Mouse (Mus musculus): ENCODE measurements around the gene Saysd1. TPM values are rescaled to one million over a fixed set of nuclear protein-coding genes. Genes with fewer than 3 reads are reported as not detected.
A peak's percentile ranks its signal among the peaks of the same experiment; 100 is the strongest.

Gene Saysd1
- 1 to 10 TPM; 4.2 to 5.9 (median 4.8) TPM for total RNA-seq (2022)

- DNase-seq (ENCODE audit: low spot score in 2 of 2) = no peak
Observed at GRCm38 (mm10) chr14:20138484-20139355, at the start of gene Saysd1. Gene Saysd1, minus strand, starts transcription at chr14:20138534.

- no peak for DNase-seq (ENCODE audit: low spot score in 2 of 2)
Observed at GRCm38 (mm10) chr14:20185426-20185825, 47.1 kb upstream of the Saysd1 start.

- DNase-seq (ENCODE audit: low spot score in 2 of 2) = no peak
Observed at GRCm38 (mm10) chr14:20183701-20184100, 45.4 kb upstream of the Saysd1 start.

GRCm38 (mm10) chr14:20182596-20182995 is 44.3 kb upstream of the Saysd1 start:
- DNase-seq (ENCODE audit: low spot score in 2 of 2) = no peak

GRCm38 (mm10) chr14:20181466-20181921 is 43.2 kb upstream of the Saysd1 start, which contains the start of gene Kcnk5:
Gene Kcnk5, minus strand, starts transcription at chr14:20181809.
- DNase-seq (ENCODE audit: low spot score in 2 of 2) = peak; percentile 45 to 59

- DNase-seq (ENCODE audit: low spot score in 2 of 2) = no peak
Observed at GRCm38 (mm10) chr14:20180751-20181162, 42.4 kb upstream of the Saysd1 start.

GRCm38 (mm10) chr14:20180304-20180703 is 42.0 kb upstream of the Saysd1 start:
- no peak for DNase-seq (ENCODE audit: low spot score in 2 of 2)

- no peak for DNase-seq (ENCODE audit: low spot score in 2 of 2)
Observed at GRCm38 (mm10) chr14:20179731-20180280, 41.5 kb upstream of the Saysd1 start.

GRCm38 (mm10) chr14:20179080-20179479 is 40.7 kb upstream of the Saysd1 start:
- DNase-seq (ENCODE audit: low spot score in 2 of 2) = no peak

GRCm38 (mm10) chr14:20178593-20178992 is 40.3 kb upstream of the Saysd1 start:
- no peak for DNase-seq (ENCODE audit: low spot score in 2 of 2)

GRCm38 (mm10) chr14:20177494-20178123 is 39.3 kb upstream of the Saysd1 start:
- no peak for DNase-seq (ENCODE audit: low spot score in 2 of 2)

GRCm38 (mm10) chr14:20175705-20176104 is 37.4 kb upstream of the Saysd1 start:
- no peak for DNase-seq (ENCODE audit: low spot score in 2 of 2)

- no peak for DNase-seq (ENCODE audit: low spot score in 2 of 2)
Observed at GRCm38 (mm10) chr14:20175114-20175513, 36.8 kb upstream of the Saysd1 start.

GRCm38 (mm10) chr14:20174696-20175095 is 36.4 kb upstream of the Saysd1 start:
- no peak for DNase-seq (ENCODE audit: low spot score in 2 of 2)

- DNase-seq (ENCODE audit: low spot score in 2 of 2) = no peak
Observed at GRCm38 (mm10) chr14:20173873-20174490, 35.6 kb upstream of the Saysd1 start.

GRCm38 (mm10) chr14:20172924-20173323 is 34.6 kb upstream of the Saysd1 start:
- no peak for DNase-seq (ENCODE audit: low spot score in 2 of 2)

GRCm38 (mm10) chr14:20172509-20172908 is 34.2 kb upstream of the Saysd1 start:
- no peak for DNase-seq (ENCODE audit: low spot score in 2 of 2)

- DNase-seq (ENCODE audit: low spot score in 2 of 2) = no peak
Observed at GRCm38 (mm10) chr14:20171840-20172239, 33.5 kb upstream of the Saysd1 start.

GRCm38 (mm10) chr14:20169251-20169650 is 30.9 kb upstream of the Saysd1 start:
- no peak for DNase-seq (ENCODE audit: low spot score in 2 of 2)

GRCm38 (mm10) chr14:20168478-20168877 is 30.1 kb upstream of the Saysd1 start:
- DNase-seq (ENCODE audit: low spot score in 2 of 2) = no peak

GRCm38 (mm10) chr14:20168054-20168453 is 29.7 kb upstream of the Saysd1 start:
- no peak for DNase-seq (ENCODE audit: low spot score in 2 of 2)

- DNase-seq (ENCODE audit: low spot score in 2 of 2) = no peak
Observed at GRCm38 (mm10) chr14:20165413-20165812, 27.1 kb upstream of the Saysd1 start.

Measured in layer of hippocampus, adult 8-10 months (tissue).